Mouse (Mus musculus): ENCODE results near the gene Sdccag8.

The Sdccag8 gene

DNA sequence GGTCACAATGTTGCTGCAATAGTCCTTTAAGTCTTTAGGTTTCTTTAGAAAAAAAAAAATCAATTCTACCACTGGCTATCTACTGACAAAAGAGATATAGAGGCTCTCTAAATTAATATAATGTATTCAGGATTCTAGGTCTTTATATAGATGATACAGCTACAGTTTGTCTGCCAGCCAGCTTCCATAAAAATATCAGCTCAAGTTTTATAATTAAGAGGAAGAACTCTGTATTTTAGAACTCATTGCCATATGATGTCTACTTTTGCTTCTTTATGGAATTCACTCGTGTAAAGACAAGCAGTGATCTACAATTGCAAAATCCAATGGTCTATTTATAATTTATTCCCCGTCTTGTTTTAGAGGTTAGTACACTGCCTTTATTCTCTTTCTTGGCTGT is 254.7 kb downstream of the Sdccag8 start:
- DNase-seq, result no peak

Data from kidney, postnatal 36 days (tissue).